Mouse (Mus musculus): ENCODE measurements around the gene Ttn. TPM values are rescaled to one million over a fixed set of nuclear protein-coding genes. Genes with fewer than 3 reads are reported as not detected.

The Ttn gene
- polyA plus RNA-seq, 1 experiment, result 0.04 TPM

DNA sequence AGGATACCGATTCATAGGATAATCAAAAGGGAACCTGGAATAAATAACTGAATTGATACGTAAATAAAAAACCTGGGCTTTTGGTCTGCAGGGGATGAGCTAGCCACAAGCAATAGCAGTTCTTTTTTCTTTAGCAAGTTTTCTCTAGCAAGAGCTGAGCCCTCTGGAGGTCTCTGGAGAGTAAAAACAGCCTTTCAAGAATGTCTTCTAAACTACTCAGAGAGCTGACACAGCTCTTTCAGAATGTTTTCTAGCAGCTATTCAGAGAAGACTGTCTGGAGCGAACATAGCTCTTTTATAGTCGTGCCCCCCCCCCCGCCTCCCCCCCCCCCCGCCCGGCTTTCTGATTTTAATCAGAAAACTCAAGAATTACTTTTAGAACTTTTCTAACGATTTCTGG is 322.9 kb downstream of the Ttn start:
- H3K4me1 ChIP-seq (ENCODE audit: control insufficient read depth, insufficient read depth, low read length), result no peaks in the 10 kb centered on the region
- TF ChIP-seq POLR2A (IDR thresholded peaks at IDR 0.05; ENCODE audit: low read depth, low read length), result no peak
- no peak overlapping the region for H3K4me3 ChIP-seq (ENCODE audit: insufficient read depth, low read length)
- H3K27ac ChIP-seq (ENCODE audit: insufficient read depth, low read length), result no peak overlapping the region

DNA sequence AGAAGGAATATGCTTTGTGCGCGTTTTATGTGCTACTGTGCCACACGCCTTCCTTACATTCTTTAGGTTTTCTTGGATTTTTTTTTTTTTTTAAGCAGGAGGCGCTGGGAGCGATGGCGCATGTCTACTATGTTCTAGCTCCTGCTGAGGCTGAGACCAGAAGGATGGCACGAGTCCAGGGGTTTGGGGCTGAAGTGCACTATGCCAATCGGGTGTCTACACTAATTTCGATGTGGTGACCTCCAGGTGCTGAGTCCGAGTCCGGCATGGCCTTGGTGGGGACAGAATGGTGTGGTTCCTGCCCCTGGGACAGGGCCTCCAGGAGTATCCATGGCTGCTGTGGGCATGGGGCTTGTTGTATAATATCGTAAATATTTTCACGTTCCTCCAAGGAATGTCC is 323.8 kb downstream of the Ttn start:
- Histone ChIP-seq H3K4me3 (ENCODE audit: insufficient read depth, low read length) (no peak overlapping the region), H3K4me1 (ENCODE audit: control insufficient read depth, insufficient read depth, low read length) (no peaks in the 10 kb centered on the region), H3K27ac (ENCODE audit: insufficient read depth, low read length) (no peak overlapping the region)
- TF ChIP-seq CTCF (IDR thresholded peaks at IDR 0.05; ENCODE audit: borderline replicate concordance, insufficient read depth, low read length), result no peak
- TF ChIP-seq POLR2A (IDR thresholded peaks at IDR 0.05; ENCODE audit: low read depth, low read length), result no peak

DNA sequence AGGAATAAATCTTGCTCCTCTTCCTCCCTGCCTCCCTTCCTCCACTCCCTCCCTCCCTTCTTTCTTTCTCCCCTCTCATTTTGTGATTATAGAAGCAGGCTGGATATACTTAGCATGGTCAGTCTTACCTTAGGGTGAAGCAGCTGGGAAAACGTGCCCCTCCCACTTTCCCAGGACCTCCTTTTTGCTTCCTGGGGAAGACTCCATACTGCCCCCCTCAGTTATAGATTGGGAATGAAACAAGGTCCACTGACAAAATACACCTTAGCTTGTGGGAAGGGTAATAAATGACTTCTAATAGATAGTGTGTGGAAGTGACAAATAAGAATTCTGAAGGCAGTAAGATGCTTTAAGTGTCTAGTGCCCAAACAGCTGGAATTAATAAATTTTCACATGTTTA is 326.4 kb downstream of the Ttn start:
- Histone ChIP-seq H3K27ac (ENCODE audit: insufficient read depth, low read length) (no peak overlapping the region), H3K4me1 (ENCODE audit: control insufficient read depth, insufficient read depth, low read length) (no peaks in the 10 kb centered on the region), H3K4me3 (ENCODE audit: insufficient read depth, low read length) (no peak overlapping the region)
- TF ChIP-seq CTCF (IDR thresholded peaks at IDR 0.05; ENCODE audit: borderline replicate concordance, insufficient read depth, low read length) (no peak), POLR2A (IDR thresholded peaks at IDR 0.05; ENCODE audit: low read depth, low read length) (no peak)

DNA sequence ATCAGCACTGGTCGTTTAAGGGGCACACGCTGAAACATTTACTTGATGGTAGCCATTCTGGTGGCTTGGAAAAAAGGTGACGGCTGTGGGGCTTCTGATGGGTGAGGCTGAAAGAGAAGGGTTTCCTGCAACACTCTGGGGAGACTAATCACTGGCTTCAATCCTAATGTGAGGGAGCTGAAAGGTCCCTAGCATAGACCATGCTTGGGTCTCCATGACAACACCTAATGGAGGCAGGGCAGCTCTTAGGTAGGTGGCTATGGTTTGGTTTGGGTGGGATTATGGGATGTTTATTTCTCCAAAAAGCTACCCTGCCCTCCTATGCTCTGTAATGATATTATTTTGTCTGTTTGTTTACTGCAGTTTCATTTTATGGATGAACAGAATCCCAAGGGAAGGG is 326.9 kb downstream of the Ttn start:
- TF ChIP-seq CTCF (IDR thresholded peaks at IDR 0.05; ENCODE audit: borderline replicate concordance, insufficient read depth, low read length) (no peak), POLR2A (IDR thresholded peaks at IDR 0.05; ENCODE audit: low read depth, low read length) (no peak)
- Histone ChIP-seq H3K27ac (ENCODE audit: insufficient read depth, low read length) (no peak overlapping the region), H3K4me3 (ENCODE audit: insufficient read depth, low read length) (no peak overlapping the region), H3K4me1 (ENCODE audit: control insufficient read depth, insufficient read depth, low read length) (no peaks in the 10 kb centered on the region)

GRCm38 (mm10) chr2:76654646-76655045 is 327.7 kb downstream of the Ttn start:
- no peaks in the 10 kb centered on the region for H3K4me1 ChIP-seq (ENCODE audit: control insufficient read depth, insufficient read depth, low read length)
- H3K27ac ChIP-seq (ENCODE audit: insufficient read depth, low read length), result no peak overlapping the region
- TF ChIP-seq POLR2A (IDR thresholded peaks at IDR 0.05; ENCODE audit: low read depth, low read length), result no peak
- no peak for TF ChIP-seq CTCF (IDR thresholded peaks at IDR 0.05; ENCODE audit: borderline replicate concordance, insufficient read depth, low read length)
- no peak overlapping the region for H3K4me3 ChIP-seq (ENCODE audit: insufficient read depth, low read length)

Other genes with a start within 250 kb of the Ttn start
- 11.2 and 16.3 TPM in 2 replicates for gene Ccdc141, start 188.1 kb upstream of the Ttn start, polyA plus RNA-seq (2011; ENCODE audit: insufficient read length, low read depth, missing spikeins)